Mouse (Mus musculus): ENCODE data around the gene Ms4a7.

GRCm38 (mm10) chr19:11321123-11321522 lies 14.8 kb downstream of the Ms4a7 start:
- no peak for TF ChIP-seq CTCF (IDR thresholded peaks at IDR 0.05)
- TF ChIP-seq EP300 (IDR thresholded peaks at IDR 0.05), result no peak
